Mouse (Mus musculus) kidney, embryonic 14.5 days (tissue): ENCODE results near the gene Vash1. TPM values are rescaled to one million over a fixed set of nuclear protein-coding genes. Genes with fewer than 3 reads are reported as not detected.

ENCODE experiments used
- ATAC-seq: fragments of 200-750 bp; cut with Nextera tagmentation; 2 replicates; pipeline ENCODE4 v1.8.0; 2017; ENCODE audit warnings: moderate number of reproducible peaks, mild to moderate bottlenecking, moderate TSS enrichment, moderate library complexity; ENCODE audit not compliant: low FRiP score, low TSS enrichment
- H3K27ac ChIP-seq: fragments of 300-500 bp; sonication (generic); 2 replicates; pipeline ENCODE4 v1.5.1; 2014; ENCODE audit warnings: low read depth, mild to moderate bottlenecking, low read length, moderate library complexity, mixed read lengths
- H3K27me3 ChIP-seq: fragments of 300-500 bp; sonication (generic); 2 replicates; pipeline ENCODE4 v1.6.1; 2014; ENCODE audit warnings: mild to moderate bottlenecking, low read length; ENCODE audit not compliant: control insufficient read depth, insufficient read depth
- H3K36me3 ChIP-seq: fragments of 300-500 bp; sonication (generic); 2 replicates; pipeline ENCODE4 v1.6.1; 2014; ENCODE audit warnings: low read length, mixed read lengths; ENCODE audit not compliant: control insufficient read depth, insufficient read depth
- H3K4me1 ChIP-seq: fragments of 300-500 bp; sonication (generic); 2 replicates; pipeline ENCODE4 v1.6.1; 2014; ENCODE audit warnings: low read length, mixed read lengths; ENCODE audit not compliant: control insufficient read depth, insufficient read depth
- H3K4me2 ChIP-seq: fragments of 300-500 bp; sonication (generic); replicated peaks from 2 replicates; pipeline ENCODE4 v1.6.1; 2014; ENCODE audit warnings: low read depth, mild to moderate bottlenecking, low read length
- H3K4me3 ChIP-seq: fragments of 300-500 bp; sonication (generic); 2 replicates; pipeline ENCODE4 v1.5.1; 2014; ENCODE audit warnings: mild to moderate bottlenecking, low read length
- H3K9ac ChIP-seq: fragments of 300-500 bp; sonication (generic); 2 replicates; pipeline ENCODE4 v1.6.1; 2014; ENCODE audit warnings: low read depth, mild to moderate bottlenecking, low read length, moderate library complexity
- H3K9me3 ChIP-seq: fragments of 300-500 bp; sonication (generic); 2 replicates; pipeline ENCODE4 v1.6.1; 2016; ENCODE audit warnings: low read length; ENCODE audit not compliant: control insufficient read depth
- WGBS: fragments of 180-500 bp; shearing (Covaris S2); extraction: QIAGEN DNeasy Blood & Tissue Kit; methylation state at CpG from one replicate; pipeline ENCODE4 v1.1.7; 2014; 5-methylcytosine and 5-hydroxymethylcytosine counted together
- polyA plus RNA-seq: library from polyadenylated mRNA; unstranded; fragments of >200 nt; fragmentation: Nextera tagmentation; extraction: Ambion mirVana; gene quantifications from 2 replicates; pipeline ENCODE4 v1.2.1, GENCODE M21; 2014

Vash1 gene
- polyA plus RNA-seq, 1 experiment from 2014 or later = 9.6 TPM

DNA sequence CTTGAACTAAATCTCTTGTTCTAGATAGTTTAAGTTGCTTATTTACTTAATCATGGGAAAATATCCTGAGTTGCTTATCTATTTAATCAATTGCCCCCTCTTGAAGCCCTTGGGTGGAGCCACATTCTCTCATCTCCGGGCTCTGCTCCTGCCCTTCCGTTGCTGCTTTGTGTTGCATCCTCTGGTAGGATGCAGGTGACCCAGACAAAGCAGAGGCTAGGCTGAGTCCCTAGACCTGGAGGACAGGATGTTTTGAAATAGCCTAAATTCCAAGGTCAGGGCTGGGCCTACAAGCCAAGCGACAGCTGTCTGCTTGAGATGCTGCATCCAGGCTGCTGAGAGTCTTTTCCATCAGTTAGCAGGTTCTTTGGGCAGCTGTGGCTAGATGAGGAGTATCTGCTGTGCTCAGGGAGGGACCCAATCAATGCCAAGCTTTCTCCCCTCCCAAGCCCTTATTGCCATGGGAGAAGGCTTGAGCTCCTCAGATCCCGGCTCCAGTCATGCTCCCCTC, 9.0 kb downstream of the Vash1 start:
- Histone ChIP-seq H3K27ac (no peak overlapping the region), H3K4me1 (0 out of 2 replicates have a peak, but pooled peaks cover 3% of the 10 kb centered on the region), H3K4me2 (no peak overlapping the region), H3K9ac (no peak overlapping the region), H3K9me3 (no peaks in the 10 kb centered on the region), H3K27me3 (no peaks in the 10 kb centered on the region), H3K4me3 (no peak overlapping the region), H3K36me3 (no peaks in the 10 kb centered on the region; the same call in 1 of the 2 replicates)
- ATAC-seq = no peak
- WGBS = 70% methylated on average over 4 of the region's 4 CpGs

DNA sequence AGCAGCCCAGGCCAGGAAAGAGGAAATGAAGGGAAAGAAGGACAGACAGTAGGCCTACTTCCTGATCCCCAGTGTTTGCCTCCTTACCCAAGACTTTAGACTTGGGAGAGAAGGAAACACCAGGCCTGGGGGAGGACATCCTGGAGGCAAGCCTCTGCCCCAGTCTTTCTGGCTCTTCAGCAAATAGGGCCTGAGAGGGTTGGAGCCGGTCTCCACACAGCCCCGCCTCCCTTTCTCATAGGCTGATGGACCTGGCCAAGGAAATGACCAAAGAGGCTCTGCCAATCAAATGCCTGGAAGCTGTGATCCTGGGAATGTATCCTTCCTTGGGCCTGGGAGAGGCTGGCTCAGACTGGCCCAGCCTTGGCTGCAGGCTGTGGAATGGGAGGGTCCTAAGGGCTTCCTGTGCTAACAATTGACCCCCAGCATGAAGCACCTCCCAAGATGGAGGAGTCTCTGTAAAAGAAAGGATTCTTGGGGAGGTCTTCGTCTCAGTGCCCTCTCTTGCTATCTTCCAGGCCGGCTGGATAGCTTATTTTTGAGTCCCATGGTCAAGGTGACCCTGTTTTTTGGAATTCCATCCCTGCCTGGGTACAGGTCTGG, 9.6 kb downstream of the Vash1 start:
- Histone ChIP-seq H3K27ac (0 out of 2 replicates have a peak overlapping the region, but pooled peaks have one; percentile 7), H3K9ac (no peak overlapping the region), H3K27me3 (no peaks in the 10 kb centered on the region), H3K4me3 (no peak overlapping the region), H3K36me3 (no peaks in the 10 kb centered on the region; the same call in 1 of the 2 replicates), H3K4me1 (0 out of 2 replicates have a peak, but pooled peaks cover 3% of the 10 kb centered on the region), H3K9me3 (no peaks in the 10 kb centered on the region), H3K4me2 (no peak overlapping the region)
- ATAC-seq = 0 out of 2 replicates have a peak, but pooled peaks have one; percentile 15
- WGBS = 77% methylated on average over 4 of the region's 4 CpGs

DNA sequence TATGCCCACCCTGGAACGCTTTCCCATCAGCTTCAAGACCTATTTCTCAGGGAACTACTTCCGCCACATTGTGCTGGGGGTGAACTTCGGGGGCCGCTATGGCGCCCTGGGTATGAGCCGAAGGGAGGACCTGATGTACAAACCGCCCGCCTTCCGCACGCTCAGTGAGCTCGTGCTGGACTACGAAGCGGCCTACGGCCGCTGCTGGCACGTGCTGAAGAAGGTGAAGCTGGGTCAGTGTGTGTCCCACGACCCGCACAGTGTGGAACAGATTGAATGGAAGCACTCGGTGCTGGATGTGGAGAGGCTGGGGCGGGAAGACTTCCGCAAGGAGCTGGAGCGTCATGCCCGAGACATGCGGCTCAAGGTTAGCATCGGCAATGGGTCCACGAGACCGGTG, 10.4 kb downstream of the Vash1 start:
- 96% methylated on average over 27 of the region's 27 CpGs for WGBS
- no peak overlapping the region for H3K4me3 ChIP-seq
- H3K36me3 ChIP-seq = no peaks in the 10 kb centered on the region; the same call in 1 of the 2 replicates
- no peak overlapping the region for H3K9ac ChIP-seq
- no peaks in the 10 kb centered on the region for H3K4me1 ChIP-seq
- no peaks in the 10 kb centered on the region for H3K27me3 ChIP-seq
- no peak for ATAC-seq
- no peaks in the 10 kb centered on the region for H3K9me3 ChIP-seq
- no peak overlapping the region for H3K4me2 ChIP-seq
- H3K27ac ChIP-seq = no peak overlapping the region

DNA sequence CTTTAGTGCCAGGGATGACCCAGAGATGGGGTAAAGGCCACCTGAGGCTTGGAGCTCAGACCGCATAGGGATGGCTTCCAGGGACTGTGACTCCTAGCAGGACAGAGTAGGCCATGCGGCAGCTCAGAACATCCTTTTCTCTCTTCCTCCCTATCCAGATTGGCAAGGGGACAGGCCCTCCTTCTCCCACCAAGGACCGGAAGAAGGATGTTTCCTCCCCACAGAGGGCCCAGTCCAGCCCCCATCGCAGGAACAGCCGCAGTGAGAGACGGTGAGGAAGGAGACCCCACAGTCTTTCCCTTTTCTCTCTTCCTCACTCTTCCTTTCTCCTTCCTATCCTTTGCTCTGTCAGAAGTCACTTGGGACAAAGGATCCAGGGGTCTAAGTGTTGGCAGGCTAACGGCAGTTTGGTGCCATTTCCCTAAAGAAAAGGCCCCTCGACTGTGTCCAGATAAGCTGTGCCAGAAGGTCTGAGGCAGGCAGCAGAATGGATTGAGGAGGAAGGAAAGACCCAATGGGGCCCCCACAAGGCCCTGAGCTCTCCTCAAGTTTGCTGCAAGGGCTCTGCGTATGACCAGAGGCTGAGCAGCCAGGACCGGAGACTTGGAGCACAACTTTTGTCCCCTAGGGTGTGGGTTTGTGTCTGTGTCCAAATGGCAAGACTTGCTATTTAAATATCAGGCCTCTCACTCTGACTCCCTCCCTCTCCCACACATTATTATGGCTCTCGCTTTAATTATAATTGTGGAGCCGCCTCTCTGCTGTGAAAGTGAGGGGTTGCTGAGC, 12.4 kb downstream of the Vash1 start:
- H3K27me3 ChIP-seq = no peaks in the 10 kb centered on the region
- H3K36me3 ChIP-seq = no peaks in the 10 kb centered on the region; the same call in 1 of the 2 replicates
- H3K4me1 ChIP-seq = no peaks in the 10 kb centered on the region
- H3K9ac ChIP-seq = no peak overlapping the region
- H3K4me2 ChIP-seq = no peak overlapping the region
- H3K9me3 ChIP-seq = no peaks in the 10 kb centered on the region
- ATAC-seq = no peak
- H3K27ac ChIP-seq = no peak overlapping the region
- H3K4me3 ChIP-seq = no peak overlapping the region
- WGBS = 63% methylated on average over 12 of the region's 12 CpGs

DNA sequence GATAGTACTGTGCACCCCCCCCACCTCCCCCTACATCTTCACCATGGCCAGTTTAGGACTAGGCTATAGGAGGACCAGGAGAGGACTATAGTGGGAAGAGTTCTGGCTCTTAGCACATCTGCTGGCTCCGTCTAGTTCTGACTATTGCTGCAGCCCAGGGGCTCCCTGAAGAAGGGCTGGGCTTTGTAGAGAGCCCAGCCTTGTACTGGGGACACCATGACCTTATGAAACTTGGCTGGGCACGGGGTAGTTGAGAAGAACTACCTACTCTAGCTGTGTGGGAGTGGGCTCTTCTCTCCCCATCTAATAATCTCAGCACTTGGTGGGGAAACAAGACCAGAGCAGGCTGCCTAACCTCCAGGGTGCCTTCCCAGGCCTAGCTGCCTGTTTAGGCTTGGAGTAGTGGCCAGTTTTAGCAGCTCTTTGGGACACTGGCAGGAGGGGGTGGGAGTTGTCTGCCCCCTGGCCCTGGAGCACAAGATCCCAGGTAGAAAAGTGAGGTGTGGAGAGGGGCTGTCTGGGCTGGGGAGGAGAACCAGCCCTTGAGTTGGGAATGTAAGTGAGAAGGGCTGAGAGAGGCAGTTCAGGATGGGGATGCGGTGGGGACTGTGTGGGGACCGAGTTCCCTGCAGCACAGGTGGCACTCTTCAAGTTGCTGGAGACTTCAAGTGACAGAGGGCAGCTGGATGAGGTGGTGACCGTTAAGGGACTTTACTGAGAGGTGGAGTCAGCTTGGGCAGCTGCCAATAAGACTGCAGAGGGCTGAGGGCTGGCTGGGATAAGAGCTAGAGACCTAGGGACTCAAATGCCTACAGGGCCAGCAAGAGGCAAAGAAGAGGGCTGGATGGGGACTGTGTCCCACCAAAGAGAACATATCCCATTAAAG, 14.2 kb downstream of the Vash1 start:
- no peaks in the 10 kb centered on the region; the same call in 1 of the 2 replicates for H3K36me3 ChIP-seq
- peak overlapping the region; percentile 15; the same call in 1 of the 2 replicates for H3K27ac ChIP-seq
- H3K4me2 ChIP-seq = no peak overlapping the region
- H3K4me3 ChIP-seq = no peak overlapping the region
- peaks cover 7% of the 10 kb centered on the region; the same call in 1 of the 2 replicates for H3K9me3 ChIP-seq
- H3K27me3 ChIP-seq = no peaks in the 10 kb centered on the region
- ATAC-seq = peak; percentile 65
- no peaks in the 10 kb centered on the region for H3K4me1 ChIP-seq
- no peak overlapping the region for H3K9ac ChIP-seq
- 30% methylated on average over 5 of the region's 5 CpGs for WGBS

DNA sequence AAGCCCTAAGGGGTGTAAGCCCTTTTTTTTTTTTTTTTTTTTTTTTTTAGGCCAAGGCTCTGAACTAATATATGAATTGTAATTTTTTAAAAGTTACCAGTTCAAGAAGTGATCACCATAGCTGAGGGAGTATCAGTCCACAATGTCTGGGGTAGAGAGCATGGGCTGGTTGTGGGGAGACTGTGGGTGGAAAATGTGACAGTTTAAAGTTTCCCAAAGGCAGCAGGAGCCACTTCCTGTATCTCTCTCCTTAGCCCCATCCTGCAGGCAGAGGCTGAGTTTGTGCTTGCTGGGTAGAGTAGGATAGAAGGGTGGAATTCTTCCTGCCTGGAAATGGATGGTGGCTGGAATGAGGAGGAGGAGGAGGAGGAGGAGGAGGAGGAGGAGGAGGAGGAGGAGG, 14.9 kb downstream of the Vash1 start:
- no peak overlapping the region for H3K4me2 ChIP-seq
- no peaks in the 10 kb centered on the region for H3K4me1 ChIP-seq
- ATAC-seq = no peak
- H3K9ac ChIP-seq = no peak overlapping the region
- H3K9me3 ChIP-seq = peaks cover 7% of the 10 kb centered on the region; the same call in 1 of the 2 replicates
- H3K4me3 ChIP-seq = no peak overlapping the region
- no peaks in the 10 kb centered on the region; the same call in 1 of the 2 replicates for H3K36me3 ChIP-seq
- H3K27me3 ChIP-seq = no peaks in the 10 kb centered on the region
- no peak overlapping the region for H3K27ac ChIP-seq

DNA sequence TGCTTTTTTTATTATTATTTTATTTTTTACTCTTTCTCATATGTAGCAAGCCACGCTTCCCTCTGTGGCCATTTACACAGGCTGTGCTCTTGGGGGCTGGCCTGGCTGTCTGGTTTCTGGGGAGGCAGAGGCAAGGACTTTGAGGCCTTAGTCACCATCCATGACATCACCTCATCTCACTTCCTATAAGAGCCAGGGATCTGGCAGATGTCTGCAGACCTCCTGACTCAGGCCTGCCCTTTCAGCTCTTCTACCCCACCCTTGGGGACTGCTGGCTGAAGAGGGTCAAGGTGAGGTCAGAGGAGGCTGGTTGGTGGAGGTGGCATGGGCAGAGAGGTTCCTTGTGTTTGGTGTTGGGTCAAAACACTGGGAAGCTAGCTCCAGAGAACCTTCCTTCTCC, 15.9 kb downstream of the Vash1 start:
- H3K27me3 ChIP-seq = no peaks in the 10 kb centered on the region
- ATAC-seq = no peak
- peaks cover 7% of the 10 kb centered on the region; the same call in 1 of the 2 replicates for H3K9me3 ChIP-seq
- no peaks in the 10 kb centered on the region; the same call in 1 of the 2 replicates for H3K36me3 ChIP-seq
- no peak overlapping the region for H3K4me3 ChIP-seq
- 75% methylated on average over 1 of the region's 1 CpGs for WGBS
- no peak overlapping the region for H3K27ac ChIP-seq
- no peak overlapping the region for H3K9ac ChIP-seq
- H3K4me2 ChIP-seq = no peak overlapping the region
- H3K4me1 ChIP-seq = no peaks in the 10 kb centered on the region

DNA sequence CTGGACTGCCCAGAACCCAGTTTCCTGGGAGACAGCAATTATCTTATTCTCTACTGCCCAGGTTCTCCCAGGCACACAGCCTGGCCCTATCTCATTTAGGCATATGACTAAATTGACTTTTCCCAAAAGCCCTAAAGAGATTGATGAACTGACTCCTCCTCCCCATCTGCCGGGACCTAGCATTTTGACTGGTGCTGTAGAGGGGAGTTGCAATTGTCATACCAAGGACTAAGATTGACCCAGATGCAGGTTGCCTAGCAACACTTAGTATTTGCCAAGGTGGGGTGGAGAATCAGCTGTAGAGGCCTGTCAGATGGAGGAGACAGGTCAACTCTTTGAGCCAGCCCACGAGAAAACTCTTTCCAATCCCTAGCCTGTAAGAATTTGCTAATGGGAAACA, 19.5 kb downstream of the Vash1 start:
- peaks cover 7% of the 10 kb centered on the region; the same call in 1 of the 2 replicates for H3K9me3 ChIP-seq
- H3K9ac ChIP-seq = no peak overlapping the region
- no peaks in the 10 kb centered on the region for H3K27me3 ChIP-seq
- ATAC-seq = no peak
- H3K27ac ChIP-seq = no peak overlapping the region
- H3K4me3 ChIP-seq = no peak overlapping the region
- 0 out of 2 replicates have a peak, but pooled peaks cover 2% of the 10 kb centered on the region for H3K4me1 ChIP-seq
- 87% methylated on average over 2 of the region's 2 CpGs for WGBS
- H3K4me2 ChIP-seq = no peak overlapping the region
- H3K36me3 ChIP-seq = no peaks in the 10 kb centered on the region
